Mouse (Mus musculus): ENCODE measurements around the gene Dnajc1.

GRCm38 (mm10) chr2:18209211-18209823, 183.3 kb downstream of the Dnajc1 start:
- TF ChIP-seq CTCF (IDR thresholded peaks at IDR 0.05; ENCODE audit: extremely low read depth, insufficient read depth, low read length) (no peak), POLR2A (IDR thresholded peaks at IDR 0.05; ENCODE audit: extremely low read depth, insufficient read depth, low read length) (no peak)
